Mouse (Mus musculus): ENCODE measurements around the gene A930033H14Rik. TPM values are rescaled to one million over a fixed set of nuclear protein-coding genes. Genes with fewer than 3 reads are reported as not detected.

The A930033H14Rik gene
- polyA plus RNA-seq, 1 experiment: 1.9 TPM

DNA sequence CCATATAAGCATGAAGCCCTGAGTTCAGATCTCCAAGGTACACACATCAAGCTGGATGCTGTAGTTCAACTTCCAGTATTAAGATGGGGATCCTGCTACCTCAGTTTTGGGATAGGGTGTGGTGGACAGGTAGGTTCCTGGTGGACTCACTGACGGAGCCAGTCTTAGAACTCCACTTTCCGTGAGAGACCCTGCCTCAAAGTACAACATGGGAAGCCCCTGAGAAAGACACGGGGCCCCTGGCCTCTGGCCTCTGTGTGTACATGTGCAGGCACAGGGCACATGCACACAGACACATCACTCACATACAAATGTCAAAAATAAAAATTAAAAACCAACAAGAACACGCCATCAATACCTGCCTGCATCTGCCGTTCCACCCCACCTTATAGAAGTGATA is 12.6 kb upstream of the A930033H14Rik start:
- DNase-seq (ENCODE audit: low read depth): no peak
- no peak for TF ChIP-seq POLR2A (IDR thresholded peaks at IDR 0.05; ENCODE audit: borderline replicate concordance, extremely low read depth, insufficient read depth, insufficient read length, poor library complexity, severe bottlenecking)
- no peak for TF ChIP-seq CTCF (IDR thresholded peaks at IDR 0.05; ENCODE audit: borderline replicate concordance, extremely low read depth, insufficient read depth, insufficient read length)

DNA sequence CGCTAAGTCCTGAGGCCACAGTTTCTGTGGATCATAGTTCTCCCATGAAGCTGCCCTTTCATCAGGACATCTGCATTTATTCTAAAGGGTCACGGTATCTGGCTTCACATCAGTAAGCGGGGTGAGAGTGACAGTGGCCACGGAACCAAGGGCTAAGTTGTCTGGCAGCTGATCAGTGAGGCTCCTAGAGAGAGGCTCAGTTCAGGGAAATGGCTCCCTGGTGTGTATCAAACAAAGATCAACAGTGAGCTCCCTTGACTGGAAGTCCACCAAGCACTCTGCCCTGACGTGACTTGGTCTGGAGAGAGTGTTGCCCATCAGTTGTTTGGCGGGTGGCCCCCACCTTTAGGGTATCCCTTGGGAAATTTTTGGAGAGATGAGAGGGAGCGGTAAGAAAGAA is 11.4 kb upstream of the A930033H14Rik start:
- DNase-seq (ENCODE audit: low read depth): no peak
- TF ChIP-seq CTCF (IDR thresholded peaks at IDR 0.05; ENCODE audit: borderline replicate concordance, extremely low read depth, insufficient read depth, insufficient read length): no peak
- no peak for TF ChIP-seq POLR2A (IDR thresholded peaks at IDR 0.05; ENCODE audit: borderline replicate concordance, extremely low read depth, insufficient read depth, insufficient read length, poor library complexity, severe bottlenecking)

DNA sequence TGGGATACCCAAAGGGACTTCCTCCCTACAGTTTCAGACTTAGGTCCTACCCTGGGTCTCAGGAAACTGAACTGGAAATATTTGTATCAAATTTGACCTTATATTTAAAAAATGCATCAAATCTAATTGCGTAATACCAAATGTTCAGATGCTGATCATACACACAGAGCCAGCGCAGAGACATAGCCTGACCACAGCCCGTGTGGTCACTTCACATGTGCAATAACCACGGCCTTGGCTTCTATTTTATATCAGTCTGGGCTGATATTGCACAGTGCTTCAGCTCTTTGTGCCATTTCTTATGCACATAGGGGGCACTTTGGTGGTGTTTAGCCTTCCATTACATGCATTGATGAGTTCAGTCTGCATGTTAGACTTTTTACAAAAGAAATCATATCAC is 10.3 kb upstream of the A930033H14Rik start:
- no peak for TF ChIP-seq POLR2A (IDR thresholded peaks at IDR 0.05; ENCODE audit: borderline replicate concordance, extremely low read depth, insufficient read depth, insufficient read length, poor library complexity, severe bottlenecking)
- TF ChIP-seq CTCF (IDR thresholded peaks at IDR 0.05; ENCODE audit: borderline replicate concordance, extremely low read depth, insufficient read depth, insufficient read length): no peak
- DNase-seq (ENCODE audit: low read depth): no peak

DNA sequence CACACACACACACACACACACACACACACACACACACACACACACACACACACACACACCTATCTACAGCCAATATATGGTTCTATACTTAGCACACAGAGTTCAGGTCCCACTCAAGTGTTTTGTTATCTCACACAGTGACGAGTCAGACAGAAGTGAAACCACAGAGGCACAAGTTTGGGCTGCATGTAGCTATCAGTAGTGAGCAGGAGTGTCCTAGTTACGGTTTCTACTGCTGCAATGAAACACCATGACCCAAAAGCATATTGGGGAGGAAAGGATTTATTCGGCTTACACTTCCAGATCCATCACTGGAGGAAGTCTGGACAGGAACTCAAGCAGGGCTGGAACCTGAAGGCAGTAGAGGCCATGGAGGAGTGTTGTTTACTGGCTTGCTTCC is 9.1 kb upstream of the A930033H14Rik start:
- DNase-seq (ENCODE audit: low read depth): no peak
- TF ChIP-seq CTCF (IDR thresholded peaks at IDR 0.05; ENCODE audit: borderline replicate concordance, extremely low read depth, insufficient read depth, insufficient read length) (no peak), POLR2A (IDR thresholded peaks at IDR 0.05; ENCODE audit: borderline replicate concordance, extremely low read depth, insufficient read depth, insufficient read length, poor library complexity, severe bottlenecking) (no peak)

DNA sequence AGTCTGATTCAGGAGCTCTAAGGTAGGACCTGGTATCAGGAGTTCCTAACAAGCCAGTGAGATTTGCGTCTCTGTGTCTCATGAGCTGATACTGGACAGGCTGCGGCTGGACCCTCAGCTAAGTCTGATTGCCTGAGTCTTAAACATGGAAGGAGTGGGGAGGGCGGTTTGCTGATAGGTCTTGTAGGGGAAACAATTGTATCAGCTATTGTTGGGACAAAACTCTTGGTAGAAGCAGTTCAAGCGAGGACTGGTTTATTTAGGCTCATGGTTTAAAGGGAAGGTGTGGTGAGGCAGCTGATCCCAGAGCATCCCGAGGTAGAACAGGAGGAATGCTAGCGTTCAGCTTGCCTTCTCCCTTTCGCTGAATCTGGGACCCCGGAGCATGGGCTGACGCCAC is 8.2 kb upstream of the A930033H14Rik start:
- DNase-seq (ENCODE audit: low read depth): no peak
- TF ChIP-seq POLR2A (IDR thresholded peaks at IDR 0.05; ENCODE audit: borderline replicate concordance, extremely low read depth, insufficient read depth, insufficient read length, poor library complexity, severe bottlenecking) (no peak), CTCF (IDR thresholded peaks at IDR 0.05; ENCODE audit: borderline replicate concordance, extremely low read depth, insufficient read depth, insufficient read length) (no peak)

DNA sequence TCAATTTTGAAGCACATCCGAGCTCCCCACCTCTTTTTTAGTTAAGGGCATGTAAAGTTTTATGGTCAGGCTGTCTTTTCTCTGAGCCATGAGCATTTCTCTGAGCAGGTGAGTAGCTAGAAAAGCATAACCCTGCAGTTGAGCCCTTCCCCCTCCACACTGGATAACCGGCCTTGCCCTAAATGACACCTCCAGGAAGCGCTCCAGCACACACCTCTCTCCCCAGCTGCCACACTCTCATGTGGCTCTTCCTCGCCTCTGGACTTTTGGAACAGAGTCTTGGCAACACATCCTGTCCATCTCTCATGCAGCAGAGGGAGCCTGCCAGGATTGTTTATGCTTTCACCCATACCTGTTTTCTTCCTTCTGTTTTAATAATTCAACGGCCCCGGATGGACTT is 7.4 kb upstream of the A930033H14Rik start:
- no peak for DNase-seq (ENCODE audit: low read depth)

DNA sequence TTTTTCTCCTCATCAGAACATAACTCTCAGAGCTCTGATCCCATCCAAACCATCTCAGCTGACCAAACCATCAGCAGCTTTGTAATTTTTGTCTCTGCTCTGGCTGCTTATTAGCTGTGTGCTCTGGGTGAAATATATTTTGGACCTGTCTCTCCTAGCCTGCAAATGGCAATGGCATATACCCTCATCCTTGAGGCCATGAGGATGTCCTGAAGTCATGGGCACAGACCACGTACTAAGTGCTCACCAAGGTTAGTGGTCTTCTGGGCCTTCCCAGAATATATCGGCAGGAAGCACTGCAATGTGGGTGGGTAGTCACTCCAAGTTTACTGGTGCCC is 6.4 kb upstream of the A930033H14Rik start:
- TF ChIP-seq CTCF (IDR thresholded peaks at IDR 0.05; ENCODE audit: borderline replicate concordance, extremely low read depth, insufficient read depth, insufficient read length) (no peak), POLR2A (IDR thresholded peaks at IDR 0.05; ENCODE audit: borderline replicate concordance, extremely low read depth, insufficient read depth, insufficient read length, poor library complexity, severe bottlenecking) (no peak)
- DNase-seq (ENCODE audit: low read depth): no peak

More for the DNA sequence above, 7.4 kb upstream of the A930033H14Rik start:
- no peak for TF ChIP-seq POLR2A (IDR thresholded peaks at IDR 0.05; ENCODE audit: borderline replicate concordance, extremely low read depth, insufficient read depth, insufficient read length, poor library complexity, severe bottlenecking)
- no peak for TF ChIP-seq CTCF (IDR thresholded peaks at IDR 0.05; ENCODE audit: borderline replicate concordance, extremely low read depth, insufficient read depth, insufficient read length)

DNA sequence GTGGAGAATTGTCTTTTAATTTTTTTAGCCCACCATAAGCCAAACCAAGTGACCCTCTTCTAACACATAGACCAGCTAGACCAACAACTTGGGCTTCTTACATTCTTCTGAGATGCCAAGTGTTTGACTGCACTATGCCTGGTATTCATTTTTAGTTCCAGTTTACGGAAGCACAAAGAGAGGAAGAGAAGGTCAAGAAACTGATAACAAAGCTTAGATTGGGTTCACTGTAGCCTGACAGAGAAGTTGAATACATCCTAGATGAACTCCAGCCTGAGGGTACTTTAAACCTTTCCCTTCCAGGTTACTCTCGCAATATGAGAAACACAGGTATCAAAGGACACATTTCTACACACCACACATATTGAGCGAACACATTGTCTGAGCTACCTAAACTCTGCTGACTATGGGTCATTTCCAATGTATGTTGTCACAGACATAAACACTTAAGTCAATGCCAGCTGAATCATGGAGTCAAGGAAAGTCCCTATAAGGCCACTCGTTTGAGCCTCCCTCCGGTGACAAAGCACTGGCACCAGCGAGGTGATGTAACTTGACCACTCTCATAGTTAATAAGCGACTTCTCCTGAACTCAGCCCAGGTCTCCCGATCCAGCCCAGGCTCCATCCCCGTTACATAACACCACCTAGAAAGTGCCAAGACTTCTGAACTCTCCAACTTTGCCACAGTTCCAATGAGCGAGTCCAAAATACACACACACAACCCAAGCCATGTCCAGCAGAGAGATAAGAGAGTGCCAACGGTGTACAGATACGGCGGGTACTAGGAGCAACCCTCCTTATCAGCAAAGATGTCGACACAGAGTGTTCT is 5.8 kb upstream of the A930033H14Rik start:
- no peak for DNase-seq (ENCODE audit: low read depth)
- TF ChIP-seq CTCF (IDR thresholded peaks at IDR 0.05; ENCODE audit: borderline replicate concordance, extremely low read depth, insufficient read depth, insufficient read length): no peak
- no peak for TF ChIP-seq POLR2A (IDR thresholded peaks at IDR 0.05; ENCODE audit: borderline replicate concordance, extremely low read depth, insufficient read depth, insufficient read length, poor library complexity, severe bottlenecking)

DNA sequence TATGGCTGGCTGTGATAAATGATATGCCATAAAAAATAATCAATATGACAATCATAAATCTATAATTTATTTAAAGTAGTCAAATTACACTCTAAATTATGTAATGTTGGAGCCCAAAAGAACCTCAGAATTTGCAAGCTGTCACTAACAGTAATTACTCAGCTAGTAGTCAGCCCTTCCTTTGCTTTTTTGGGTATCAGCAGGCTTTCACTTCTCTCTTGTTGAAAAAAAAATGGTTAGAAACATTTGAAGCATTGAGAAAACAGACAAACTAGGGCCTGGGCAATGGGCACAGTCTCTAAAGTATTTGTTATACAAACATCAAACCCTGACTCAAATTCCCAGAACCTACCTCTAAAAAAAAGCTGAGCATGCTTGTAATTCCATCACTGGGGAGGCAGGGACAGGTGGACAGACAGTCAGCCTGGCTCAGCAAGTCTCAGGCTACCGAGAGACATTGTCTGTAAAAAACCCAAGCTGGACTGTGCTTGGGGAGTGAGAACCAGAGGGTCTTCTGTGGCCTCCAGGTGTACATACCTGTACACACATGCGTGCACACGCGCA is 4.3 kb upstream of the A930033H14Rik start:
- no peak for TF ChIP-seq POLR2A (IDR thresholded peaks at IDR 0.05; ENCODE audit: borderline replicate concordance, extremely low read depth, insufficient read depth, insufficient read length, poor library complexity, severe bottlenecking)
- no peak for DNase-seq (ENCODE audit: low read depth)

DNA sequence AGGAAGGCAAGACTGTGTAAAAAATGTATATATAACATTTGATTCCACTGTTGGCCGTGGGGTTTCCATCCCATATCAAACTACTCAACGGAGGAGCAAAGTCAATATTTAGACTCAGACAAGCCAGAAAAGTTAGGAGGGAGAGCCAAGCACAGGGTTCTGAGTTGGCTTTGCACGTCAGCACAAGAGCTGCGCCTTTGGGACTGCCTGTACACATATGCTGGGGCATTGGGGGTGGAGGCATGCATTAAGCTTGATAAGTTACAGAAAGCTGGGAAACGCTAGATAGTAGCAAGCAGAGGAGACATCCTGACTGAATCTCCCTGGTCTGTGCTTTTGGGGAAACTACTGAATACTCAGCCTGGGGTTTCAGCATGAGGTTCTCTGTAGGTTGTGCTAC is 1.1 kb upstream of the A930033H14Rik start:
- TF ChIP-seq CTCF (IDR thresholded peaks at IDR 0.05; ENCODE audit: borderline replicate concordance, extremely low read depth, insufficient read depth, insufficient read length) (no peak), POLR2A (IDR thresholded peaks at IDR 0.05; ENCODE audit: borderline replicate concordance, extremely low read depth, insufficient read depth, insufficient read length, poor library complexity, severe bottlenecking) (no peak)
- peak; percentile 21 for DNase-seq (ENCODE audit: low read depth)

DNA sequence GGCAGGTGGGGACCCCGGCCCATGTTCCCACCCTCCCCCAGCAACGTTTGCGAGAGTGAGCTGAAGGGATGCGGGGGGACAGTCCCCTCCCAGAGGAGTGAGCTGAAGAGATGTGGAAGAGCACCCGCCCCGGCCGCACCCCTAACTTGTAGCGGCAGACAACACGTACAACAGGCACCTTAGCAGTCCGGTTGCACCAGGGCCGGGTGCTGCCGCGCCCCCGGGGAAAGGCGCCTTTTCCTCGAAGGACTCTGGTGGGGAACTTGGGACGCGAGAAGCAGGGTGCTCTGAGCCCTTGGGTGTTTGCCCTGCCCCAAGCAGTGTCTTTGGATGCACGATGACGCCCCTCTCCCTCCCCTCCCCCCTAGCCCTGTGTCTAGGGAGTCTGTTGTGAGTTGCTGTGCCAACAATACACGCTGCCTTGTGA is 566 bp upstream of the A930033H14Rik start:
- peak; percentile 69 for DNase-seq (ENCODE audit: low read depth)
- TF ChIP-seq CTCF (IDR thresholded peaks at IDR 0.05; ENCODE audit: borderline replicate concordance, extremely low read depth, insufficient read depth, insufficient read length): no peak
- no peak for TF ChIP-seq POLR2A (IDR thresholded peaks at IDR 0.05; ENCODE audit: borderline replicate concordance, extremely low read depth, insufficient read depth, insufficient read length, poor library complexity, severe bottlenecking)

DNA sequence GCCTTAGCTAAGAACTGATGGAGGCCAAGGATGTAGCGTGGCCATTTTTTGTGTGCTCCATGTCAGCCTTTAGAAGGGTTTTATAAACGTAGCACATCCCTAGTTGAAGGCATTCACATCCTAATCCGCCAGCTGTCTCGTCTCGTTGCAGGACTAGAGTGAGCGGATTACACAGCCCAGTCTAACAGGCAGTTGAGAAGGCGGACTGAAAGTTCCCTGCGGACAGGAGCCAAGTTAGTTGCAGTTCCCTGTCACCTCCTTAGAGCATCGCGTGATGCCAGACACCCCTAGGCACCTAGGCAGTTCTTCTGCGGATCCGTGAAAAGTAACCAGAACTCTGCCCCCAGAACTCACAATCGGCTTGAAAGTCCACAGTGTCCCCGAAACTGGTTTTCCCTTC is 922 bp downstream of the A930033H14Rik start:
- peak; percentile 73 for DNase-seq (ENCODE audit: low read depth)
- TF ChIP-seq CTCF (IDR thresholded peaks at IDR 0.05; ENCODE audit: borderline replicate concordance, extremely low read depth, insufficient read depth, insufficient read length) (no peak), POLR2A (IDR thresholded peaks at IDR 0.05; ENCODE audit: borderline replicate concordance, extremely low read depth, insufficient read depth, insufficient read length, poor library complexity, severe bottlenecking) (no peak)

Measured in brain, embryonic 14.5 days (tissue).